Mouse (Mus musculus) forebrain, embryonic 15.5 days (tissue): ENCODE data around the gene Gab2. TPM values are rescaled to one million over a fixed set of nuclear protein-coding genes. Genes with fewer than 3 reads are reported as not detected.

Experiments
- ATAC-seq: fragments of 200-750 bp; cut with Nextera tagmentation; replicated peaks from 2 replicates; pipeline ENCODE4 v1.8.0; 2017; ENCODE audit warnings: mild to moderate bottlenecking, moderate TSS enrichment, moderate library complexity
- H3K27ac ChIP-seq: fragments of 300-500 bp; sonication (generic); replicated peaks from 2 replicates; pipeline ENCODE4 v1.5.1; 2015; ENCODE audit warnings: mild to moderate bottlenecking, inconsistent platforms
- H3K27me3 ChIP-seq: fragments of 300-500 bp; sonication (generic); 2 replicates; pipeline ENCODE4 v1.6.1; 2015; ENCODE audit warnings: inconsistent platforms
- H3K36me3 ChIP-seq: fragments of 300-500 bp; sonication (generic); 2 replicates; pipeline ENCODE4 v1.6.1; 2015; ENCODE audit warnings: mild to moderate bottlenecking, inconsistent platforms
- H3K4me1 ChIP-seq: fragments of 300-500 bp; sonication (generic); 2 replicates; pipeline ENCODE4 v1.6.1; 2015; ENCODE audit warnings: inconsistent platforms
- H3K4me2 ChIP-seq: fragments of 300-500 bp; sonication (generic); replicated peaks from 2 replicates; pipeline ENCODE4 v1.6.1; 2015; ENCODE audit warnings: mild to moderate bottlenecking, inconsistent platforms
- H3K4me3 ChIP-seq: fragments of 300-500 bp; sonication (generic); 2 replicates; pipeline ENCODE4 v1.5.1; 2015; ENCODE audit warnings: mild to moderate bottlenecking, inconsistent platforms
- H3K9ac ChIP-seq: fragments of 300-500 bp; sonication (generic); replicated peaks from 2 replicates; pipeline ENCODE4 v1.6.1; 2015; ENCODE audit warnings: mild to moderate bottlenecking, inconsistent platforms
- H3K9me3 ChIP-seq: fragments of 300-500 bp; sonication (generic); 2 replicates; pipeline ENCODE4 v1.6.1; 2016; ENCODE audit warnings: inconsistent platforms
- WGBS: fragments of 180-500 bp; shearing (Covaris S2); methylation state at CpG from one replicate; pipeline ENCODE4 v1.1.7; 2015; ENCODE audit warnings: mixed read lengths; 5-methylcytosine and 5-hydroxymethylcytosine counted together
- polyA plus RNA-seq: library from polyadenylated mRNA; unstranded; fragments of >200 nt; fragmentation: Nextera tagmentation; extraction: Ambion mirVana; gene quantifications from 2 replicates; pipeline ENCODE4 v1.2.1, GENCODE M21; 2015

The Gab2 gene
- polyA plus RNA-seq, 1 experiment from 2014 or later: 13.9 TPM

DNA sequence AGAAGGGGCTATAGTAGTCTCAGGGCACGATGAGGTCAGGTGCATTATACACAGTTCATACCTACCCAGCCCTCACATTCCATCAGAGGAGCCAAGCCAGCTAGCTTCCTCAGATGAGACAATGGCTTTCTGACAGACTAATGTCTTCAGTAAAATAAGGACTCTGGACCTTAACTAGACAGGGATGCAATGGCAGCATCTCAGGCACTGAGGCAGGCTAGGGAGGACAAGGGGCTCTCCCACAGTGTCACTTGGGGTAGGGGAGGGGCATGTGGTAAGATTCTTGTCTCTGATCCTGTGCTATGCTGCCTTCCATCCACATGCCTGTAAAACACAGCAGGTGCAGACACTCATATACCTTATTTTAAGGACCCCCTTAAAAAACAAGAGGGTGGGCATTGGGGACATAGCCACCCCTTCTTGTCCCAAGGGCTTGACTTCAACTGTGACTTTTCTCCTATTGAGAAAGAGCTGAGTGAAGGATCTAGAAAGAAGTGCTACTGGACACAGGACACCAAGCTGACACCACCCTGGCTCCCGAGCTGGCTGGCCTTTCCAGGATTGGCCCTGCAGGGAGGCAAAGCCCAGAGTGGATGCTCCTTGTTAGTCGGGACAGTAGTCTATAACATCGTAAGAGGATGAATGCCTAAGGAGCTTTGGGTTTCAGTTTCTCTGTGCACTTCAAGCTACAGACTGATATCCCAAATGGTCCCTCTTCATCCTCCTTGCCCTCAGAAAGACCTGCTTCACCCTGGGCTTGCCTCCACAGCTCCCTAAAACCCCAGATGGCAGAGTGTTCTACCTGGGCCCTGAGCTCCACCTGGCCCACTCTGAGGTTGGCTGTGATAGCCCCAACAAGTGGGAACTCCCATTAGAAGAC, 228.3 kb downstream of the Gab2 start:
- no peak for ATAC-seq
- Histone ChIP-seq H3K27ac (no peak overlapping the region), H3K36me3 (peaks cover 63% of the 10 kb centered on the region), H3K4me2 (no peak overlapping the region), H3K27me3 (no peaks in the 10 kb centered on the region), H3K4me1 (no peaks in the 10 kb centered on the region), H3K9ac (no peak overlapping the region), H3K4me3 (no peak overlapping the region), H3K9me3 (no peaks in the 10 kb centered on the region)
- WGBS: 91% methylated on average over 4 of the region's 4 CpGs

DNA sequence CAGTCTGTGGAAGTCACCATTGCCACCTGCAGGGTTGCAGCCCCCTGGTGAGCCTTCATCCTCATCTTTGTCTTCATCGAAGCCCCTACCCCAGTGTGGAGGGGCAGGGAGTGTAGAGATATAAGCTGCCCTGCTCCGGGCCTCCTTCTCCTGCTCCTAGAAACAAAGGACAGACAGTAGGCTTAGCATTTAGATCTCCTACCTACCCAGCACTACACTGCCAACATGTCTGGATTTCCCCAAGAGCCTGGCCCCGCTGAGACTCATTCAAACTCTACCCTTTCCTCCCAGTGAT, 228.9 kb downstream of the Gab2 start:
- no peaks in the 10 kb centered on the region for H3K9me3 ChIP-seq
- H3K9ac ChIP-seq: no peak overlapping the region
- no peak overlapping the region for H3K27ac ChIP-seq
- no peaks in the 10 kb centered on the region for H3K27me3 ChIP-seq
- ATAC-seq: no peak
- no peak overlapping the region for H3K4me3 ChIP-seq
- H3K4me1 ChIP-seq: no peaks in the 10 kb centered on the region
- no peak overlapping the region for H3K4me2 ChIP-seq
- 88% methylated on average over 3 of the region's 3 CpGs for WGBS
- peaks cover 57% of the 10 kb centered on the region for H3K36me3 ChIP-seq

DNA sequence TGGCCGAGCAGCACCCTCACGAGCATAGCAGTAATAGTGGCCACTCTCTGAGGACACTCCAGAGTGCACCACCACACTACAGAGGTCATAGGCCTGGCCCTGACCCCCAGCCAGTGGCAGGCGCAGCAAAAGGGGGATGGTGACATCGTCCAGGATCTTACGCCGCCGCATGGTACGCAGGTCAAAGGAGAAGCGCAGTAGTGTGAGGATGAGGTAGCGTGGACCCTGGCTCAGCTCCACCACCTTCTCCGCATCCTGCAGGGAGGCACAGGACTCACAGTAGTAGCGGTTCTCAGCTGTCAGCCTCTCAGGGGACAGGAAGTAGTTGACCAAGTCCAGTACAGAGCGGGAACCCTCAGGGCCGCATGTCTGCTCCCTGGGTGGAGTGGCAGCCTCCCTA, 230.2 kb downstream of the Gab2 start:
- Histone ChIP-seq H3K4me1 (no peaks in the 10 kb centered on the region), H3K36me3 (peaks cover 50% of the 10 kb centered on the region), H3K4me3 (no peak overlapping the region), H3K27ac (no peak overlapping the region), H3K9me3 (no peaks in the 10 kb centered on the region), H3K9ac (no peak overlapping the region), H3K27me3 (no peaks in the 10 kb centered on the region), H3K4me2 (no peak overlapping the region)
- ATAC-seq: no peak
- WGBS: 94% methylated on average over 14 of the region's 14 CpGs

DNA sequence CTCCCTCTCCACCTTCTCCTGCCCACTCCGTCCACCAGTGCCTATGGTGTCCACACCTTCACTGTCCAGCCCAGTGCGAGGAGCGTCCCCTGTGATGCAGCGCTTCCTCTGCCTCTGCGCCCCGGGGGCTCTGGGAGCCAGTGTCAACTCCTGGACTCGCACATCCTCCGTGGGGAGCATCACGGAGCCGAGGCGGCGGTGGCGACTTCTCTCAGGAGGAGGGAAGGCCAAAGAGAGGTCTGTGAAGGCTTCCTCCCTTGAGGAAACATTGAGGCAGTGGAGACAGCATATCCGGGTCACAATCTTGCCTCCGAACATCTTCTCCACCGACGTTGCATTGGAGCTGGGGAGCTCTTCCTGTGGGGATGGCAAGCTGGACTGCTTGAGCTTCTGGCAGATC, 230.8 kb downstream of the Gab2 start:
- WGBS: 93% methylated on average over 17 of the region's 17 CpGs
- no peak overlapping the region for H3K9ac ChIP-seq

DNA sequence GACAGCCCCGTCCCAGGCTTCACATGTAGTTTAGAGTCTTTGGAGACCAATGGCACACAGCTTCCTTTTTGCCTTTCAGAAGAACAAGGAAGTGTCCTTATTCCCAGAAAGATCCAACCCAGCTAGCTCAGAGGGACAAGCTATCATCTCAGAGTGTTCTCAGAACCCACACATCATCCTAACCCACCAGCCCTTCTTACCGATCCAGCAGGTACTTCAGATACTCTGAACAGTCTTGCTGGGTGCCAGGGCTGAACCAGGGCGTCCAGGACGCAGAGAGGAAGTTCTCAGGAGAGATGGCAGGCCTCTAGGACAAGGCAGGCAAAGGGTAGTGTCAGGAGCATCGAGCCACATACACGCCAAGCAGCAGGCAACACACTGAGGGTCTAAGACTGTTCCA, 231.5 kb downstream of the Gab2 start:
- ATAC-seq: no peak
- H3K27me3 ChIP-seq: no peaks in the 10 kb centered on the region
- H3K4me2 ChIP-seq: no peak overlapping the region
- H3K4me1 ChIP-seq: no peaks in the 10 kb centered on the region
- H3K36me3 ChIP-seq: peaks cover 39% of the 10 kb centered on the region
- H3K9me3 ChIP-seq: no peaks in the 10 kb centered on the region
- 92% methylated on average over 6 of the region's 6 CpGs for WGBS
- no peak overlapping the region for H3K4me3 ChIP-seq
- H3K9ac ChIP-seq: no peak overlapping the region
- H3K27ac ChIP-seq: no peak overlapping the region

More for the DNA sequence above, 230.8 kb downstream of the Gab2 start:
- no peak for ATAC-seq
- H3K36me3 ChIP-seq: peaks cover 45% of the 10 kb centered on the region
- no peak overlapping the region for H3K4me2 ChIP-seq
- no peaks in the 10 kb centered on the region for H3K27me3 ChIP-seq
- H3K4me3 ChIP-seq: no peak overlapping the region
- no peaks in the 10 kb centered on the region for H3K4me1 ChIP-seq
- no peak overlapping the region for H3K27ac ChIP-seq
- H3K9me3 ChIP-seq: no peaks in the 10 kb centered on the region

DNA sequence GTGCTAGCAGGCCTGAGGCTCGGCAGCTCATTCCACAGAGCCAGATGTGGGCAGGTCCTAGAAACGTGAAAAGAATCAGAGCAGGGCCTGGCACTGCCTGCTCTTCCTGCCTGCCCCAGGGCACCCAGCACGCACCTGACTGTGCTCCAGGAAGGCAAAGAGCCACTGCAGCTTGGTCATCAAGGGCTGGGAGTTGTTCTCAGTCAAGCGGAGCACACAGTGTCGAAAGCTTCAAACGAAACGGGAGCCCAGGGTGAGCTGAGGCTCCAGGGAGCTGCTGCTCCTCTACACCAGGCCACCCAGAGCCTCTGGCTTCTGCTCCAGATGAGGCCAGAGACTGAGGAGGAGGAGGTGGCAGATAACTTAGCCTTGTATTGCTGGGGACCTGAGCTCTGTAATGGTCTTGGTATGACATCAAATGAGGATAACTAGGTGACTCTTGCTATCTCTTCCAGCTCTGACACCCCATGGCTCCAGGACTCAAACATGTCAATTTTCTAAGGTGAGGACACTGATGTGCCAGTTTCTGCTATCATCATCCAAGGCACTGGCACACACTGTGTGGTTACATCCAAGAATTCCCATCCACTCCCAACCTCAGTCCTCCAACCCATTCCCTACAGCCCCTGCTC, 232.1 kb downstream of the Gab2 start:
- no peak overlapping the region for H3K4me2 ChIP-seq
- H3K27ac ChIP-seq: no peak overlapping the region
- H3K9me3 ChIP-seq: no peaks in the 10 kb centered on the region
- H3K4me3 ChIP-seq: no peak overlapping the region
- H3K4me1 ChIP-seq: no peaks in the 10 kb centered on the region
- 87% methylated on average over 7 of the region's 7 CpGs for WGBS
- no peak overlapping the region for H3K9ac ChIP-seq
- H3K36me3 ChIP-seq: peaks cover 34% of the 10 kb centered on the region
- H3K27me3 ChIP-seq: no peaks in the 10 kb centered on the region
- ATAC-seq: no peak

DNA sequence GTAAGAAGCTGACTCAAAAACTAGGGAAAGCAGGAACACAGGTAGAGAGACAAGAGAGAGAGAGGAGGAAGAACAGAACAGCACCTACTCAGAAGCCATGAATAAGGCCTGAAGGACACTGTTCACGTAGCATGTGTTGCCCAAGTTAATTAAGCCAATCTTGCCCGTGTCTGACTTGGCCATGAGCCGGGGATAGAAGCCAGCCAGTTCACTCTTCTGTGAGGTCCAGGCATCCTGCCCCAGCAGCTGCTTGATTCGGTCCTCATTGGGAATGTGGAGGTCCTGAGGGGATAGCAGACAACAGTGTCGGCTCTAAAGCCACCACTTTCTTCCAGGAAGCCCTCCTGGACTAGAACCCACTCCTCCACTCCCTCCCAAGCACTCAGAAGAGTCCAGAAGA, 233.3 kb downstream of the Gab2 start:
- Histone ChIP-seq H3K9ac (no peak overlapping the region), H3K27me3 (no peaks in the 10 kb centered on the region), H3K4me1 (no peaks in the 10 kb centered on the region), H3K4me2 (no peak overlapping the region), H3K36me3 (peaks cover 23% of the 10 kb centered on the region), H3K27ac (no peak overlapping the region), H3K9me3 (no peaks in the 10 kb centered on the region), H3K4me3 (no peak overlapping the region)
- 82% methylated on average over 5 of the region's 5 CpGs for WGBS
- no peak for ATAC-seq

DNA sequence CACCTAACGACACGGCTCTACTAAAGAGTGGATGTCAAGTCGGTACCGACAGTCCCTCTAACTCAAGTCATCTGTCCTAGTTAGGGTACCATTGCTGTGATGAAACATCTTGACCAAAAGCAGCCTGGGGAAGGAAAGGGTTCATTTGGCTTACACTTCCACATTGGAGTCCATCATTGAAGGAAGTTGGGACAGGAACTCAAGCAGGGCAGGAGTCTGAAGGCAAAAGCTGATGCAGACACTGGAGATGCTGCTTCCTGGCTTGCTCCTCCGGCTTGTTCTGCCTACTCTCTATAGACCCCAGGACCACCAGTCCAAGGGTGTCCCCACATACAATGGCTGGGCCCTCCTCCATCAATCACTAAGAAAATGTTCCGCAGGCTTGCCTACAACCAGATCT, 234.3 kb downstream of the Gab2 start:
- Histone ChIP-seq H3K36me3 (peaks cover 16% of the 10 kb centered on the region), H3K9me3 (no peaks in the 10 kb centered on the region), H3K4me3 (no peak overlapping the region), H3K4me1 (no peaks in the 10 kb centered on the region), H3K27me3 (no peaks in the 10 kb centered on the region), H3K27ac (no peak overlapping the region), H3K9ac (no peak overlapping the region), H3K4me2 (no peak overlapping the region)
- no peak for ATAC-seq
- WGBS: 91% methylated on average over 6 of the region's 6 CpGs

DNA sequence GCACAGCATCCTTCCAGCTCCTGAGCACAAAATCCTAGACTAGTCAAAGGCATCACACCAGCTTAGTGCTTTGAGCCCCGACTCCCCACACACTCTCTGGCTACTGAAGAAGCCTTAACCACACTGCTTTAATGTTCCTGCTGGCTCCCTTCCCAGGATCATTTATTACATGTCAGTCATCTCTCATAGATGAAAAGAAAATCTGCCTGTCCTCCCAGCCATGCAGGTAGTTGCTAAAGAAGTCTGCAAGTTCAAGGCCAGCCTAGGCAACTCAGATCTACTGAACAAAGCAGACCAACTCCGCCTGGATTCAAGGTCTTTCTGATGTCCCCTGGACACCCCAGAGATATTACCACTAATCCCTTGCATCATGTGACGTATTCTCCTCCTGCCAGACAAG, 236.3 kb downstream of the Gab2 start:
- no peak overlapping the region for H3K4me2 ChIP-seq
- ATAC-seq: no peak
- 0 out of 2 replicates have a peak, but pooled peaks cover 3% of the 10 kb centered on the region for H3K36me3 ChIP-seq
- H3K9ac ChIP-seq: no peak overlapping the region
- no peaks in the 10 kb centered on the region for H3K27me3 ChIP-seq
- 82% methylated on average over 3 of the region's 3 CpGs for WGBS
- H3K4me3 ChIP-seq: no peak overlapping the region
- H3K4me1 ChIP-seq: no peaks in the 10 kb centered on the region
- no peak overlapping the region for H3K27ac ChIP-seq
- H3K9me3 ChIP-seq: no peaks in the 10 kb centered on the region

DNA sequence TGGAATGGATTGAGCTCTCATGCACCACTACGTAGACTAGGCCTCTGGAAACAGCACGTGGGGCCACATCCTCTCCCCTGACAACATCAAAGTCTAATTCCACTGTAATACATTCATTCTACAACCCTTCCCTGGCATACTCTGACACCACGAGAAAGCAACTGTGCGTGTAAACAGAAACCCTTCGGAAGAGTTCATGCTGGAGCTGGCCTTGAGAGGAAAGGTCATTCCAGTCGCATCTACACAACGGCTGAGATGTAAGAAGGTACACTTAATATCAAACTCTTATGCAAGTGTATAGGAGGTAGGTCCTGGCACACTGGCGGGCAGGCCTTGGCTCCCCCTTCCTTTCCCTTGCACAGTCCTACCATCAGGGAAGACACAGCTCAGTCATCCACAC, 243.0 kb downstream of the Gab2 start:
- H3K27me3 ChIP-seq: peaks cover 26% of the 10 kb centered on the region
- H3K36me3 ChIP-seq: no peaks in the 10 kb centered on the region; the same call in 1 of the 2 replicates
- peaks cover 13% of the 10 kb centered on the region; the same call in 1 of the 2 replicates for H3K4me1 ChIP-seq
- no peak overlapping the region for H3K4me2 ChIP-seq
- no peaks in the 10 kb centered on the region for H3K9me3 ChIP-seq
- no peak for ATAC-seq
- no peak overlapping the region for H3K9ac ChIP-seq
- H3K4me3 ChIP-seq: no peak overlapping the region
- no peak overlapping the region for H3K27ac ChIP-seq
- 91% methylated on average over 8 of the region's 8 CpGs for WGBS

DNA sequence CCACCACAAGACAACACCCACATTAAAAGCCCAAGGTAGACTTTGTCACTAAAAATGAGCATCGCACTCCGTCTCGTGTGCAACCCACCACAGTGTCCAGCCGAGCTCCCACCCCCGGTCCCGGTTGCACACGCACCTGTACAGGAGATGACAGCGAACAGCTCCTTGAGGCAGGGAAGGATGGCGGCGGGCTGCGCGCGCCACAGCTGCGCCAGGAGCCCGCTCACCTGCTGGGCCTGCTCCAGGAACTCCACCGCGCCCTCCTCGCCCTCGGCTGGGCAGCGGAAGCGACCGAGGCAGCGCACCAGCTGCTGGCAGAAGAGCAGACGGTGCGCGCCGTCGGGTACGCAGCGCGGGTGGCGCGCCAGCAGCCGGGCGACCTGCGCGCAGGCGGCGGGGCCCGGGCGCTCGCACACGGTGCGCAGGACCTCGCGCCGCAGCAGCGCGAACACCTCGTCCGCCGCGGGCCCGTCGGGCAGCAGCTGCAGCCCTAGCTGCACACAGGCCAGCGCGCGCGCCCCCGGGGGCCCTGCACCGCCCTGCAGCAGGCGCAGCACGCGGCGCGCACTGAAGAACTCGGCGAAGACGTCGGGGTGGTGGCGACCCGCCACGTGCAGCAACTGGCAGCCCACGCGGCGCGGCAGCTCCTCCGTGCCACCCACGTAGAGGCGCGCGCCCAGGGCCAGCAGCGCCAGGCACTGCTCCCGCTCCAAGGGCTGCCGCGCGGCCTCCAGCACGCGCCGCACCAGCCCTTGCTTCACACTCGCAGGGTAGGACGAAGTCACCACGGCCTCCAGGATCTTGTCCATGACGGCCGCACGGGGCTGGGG, 244.0 kb downstream of the Gab2 start:
- H3K27me3 ChIP-seq: peaks cover 26% of the 10 kb centered on the region
- ATAC-seq: peak; percentile 54
- H3K27ac ChIP-seq: no peak overlapping the region
- H3K9ac ChIP-seq: no peak overlapping the region
- peaks cover 21% of the 10 kb centered on the region for H3K4me1 ChIP-seq
- no peaks in the 10 kb centered on the region for H3K9me3 ChIP-seq
- H3K36me3 ChIP-seq: no peaks in the 10 kb centered on the region; the same call in 1 of the 2 replicates
- peak overlapping the region; percentile 33 for H3K4me3 ChIP-seq
- H3K4me2 ChIP-seq: peak overlapping the region; percentile 44
- 12% methylated on average over 94 of the region's 96 CpGs for WGBS

DNA sequence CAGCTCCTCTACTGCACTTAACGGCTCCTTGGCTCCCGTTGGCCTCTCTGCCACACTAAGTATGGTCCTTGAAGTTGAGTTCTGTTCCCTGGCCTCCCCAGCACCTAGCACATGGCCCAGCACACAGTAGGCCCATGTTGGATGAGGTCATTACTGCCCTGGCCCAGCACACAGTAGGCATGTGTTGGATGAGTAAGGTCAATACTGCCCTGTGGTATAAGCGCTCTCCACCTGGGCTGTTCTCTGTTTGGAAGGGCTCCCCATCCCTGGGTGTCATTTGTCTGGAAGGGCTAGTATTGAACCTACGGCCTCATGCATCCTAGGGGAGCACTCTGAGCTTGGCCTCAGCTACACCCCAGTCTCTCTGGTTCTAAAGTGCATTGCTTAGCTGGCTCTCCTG, 246.0 kb downstream of the Gab2 start:
- no peak for ATAC-seq

More for the DNA sequence above, 246.0 kb downstream of the Gab2 start:
- Histone ChIP-seq H3K27me3 (peaks cover 26% of the 10 kb centered on the region), H3K9ac (no peak overlapping the region), H3K4me2 (no peak overlapping the region), H3K4me1 (peaks cover 34% of the 10 kb centered on the region), H3K9me3 (no peaks in the 10 kb centered on the region), H3K36me3 (no peaks in the 10 kb centered on the region; the same call in 1 of the 2 replicates), H3K4me3 (no peak overlapping the region), H3K27ac (no peak overlapping the region)
- 97% methylated on average over 4 of the region's 4 CpGs for WGBS
